Mouse (Mus musculus) CD8-positive naive resting alpha-beta T cell, adult 2 months (primary cell): Measurements from ENCODE around the gene 1700113H08Rik.

Source experiments
- DNase-seq, 2 experiments: peaks; one replicate each; pipeline ENCODE4 v3.0.0; 2022; ENCODE audit warnings: low read depth in 2 of 2, low spot score in 2 of 2

1700113H08Rik gene

GRCm38 (mm10) chr10:87058926-87059325 is 1.1 kb downstream of the 1700113H08Rik start:
- DNase-seq, result no peak

- no peak for DNase-seq
Observed at GRCm38 (mm10) chr10:87059447-87059846, 1.6 kb downstream of the 1700113H08Rik start.

GRCm38 (mm10) chr10:87084236-87084635 is 26.4 kb downstream of the 1700113H08Rik start:
- DNase-seq, result no peak

GRCm38 (mm10) chr10:87087646-87088045 is 29.8 kb downstream of the 1700113H08Rik start:
- DNase-seq, result no peak

- no peak for DNase-seq
Observed at GRCm38 (mm10) chr10:87094249-87094648, 36.4 kb downstream of the 1700113H08Rik start.

- DNase-seq, result no peak
Observed at GRCm38 (mm10) chr10:87098722-87099121, 40.9 kb downstream of the 1700113H08Rik start.

- no peak for DNase-seq
Observed at GRCm38 (mm10) chr10:87100668-87101067, 42.8 kb downstream of the 1700113H08Rik start.

GRCm38 (mm10) chr10:87101265-87101950 is 43.6 kb downstream of the 1700113H08Rik start:
- no peak for DNase-seq

GRCm38 (mm10) chr10:87101951-87102320 is 44.1 kb downstream of the 1700113H08Rik start:
- DNase-seq, result no peak

GRCm38 (mm10) chr10:87102455-87102854 is 44.6 kb downstream of the 1700113H08Rik start:
- DNase-seq, result no peak

GRCm38 (mm10) chr10:87103286-87103685 is 45.4 kb downstream of the 1700113H08Rik start:
- no peak for DNase-seq

- no peak for DNase-seq
Observed at GRCm38 (mm10) chr10:87107565-87108297, 49.9 kb downstream of the 1700113H08Rik start.

GRCm38 (mm10) chr10:87108333-87108732 is 50.5 kb downstream of the 1700113H08Rik start:
- no peak for DNase-seq

- DNase-seq, result no peak
Observed at GRCm38 (mm10) chr10:87109038-87109771, 51.4 kb downstream of the 1700113H08Rik start.

GRCm38 (mm10) chr10:87110909-87111308 is 53.1 kb downstream of the 1700113H08Rik start:
- DNase-seq, result no peak

GRCm38 (mm10) chr10:87125094-87125493 is 67.2 kb downstream of the 1700113H08Rik start:
- no peak for DNase-seq

GRCm38 (mm10) chr10:87126186-87126824 is 68.5 kb downstream of the 1700113H08Rik start:
- DNase-seq, result no peak

- DNase-seq, result no peak
Observed at GRCm38 (mm10) chr10:87151050-87151449, 93.2 kb downstream of the 1700113H08Rik start.

- DNase-seq, result no peak
Observed at GRCm38 (mm10) chr10:87153731-87154505, 96.1 kb downstream of the 1700113H08Rik start.

GRCm38 (mm10) chr10:87159781-87160180 is 101.9 kb downstream of the 1700113H08Rik start:
- DNase-seq, result no peak
